Mouse (Mus musculus): ENCODE measurements at regions not wholly inside any gene's neighbourhood (a gene's known extent, or its start where the extent isn't known, plus 50 kb on each side); places are given as distances from the start of the nearest gene placed in this dataset.

DNA sequence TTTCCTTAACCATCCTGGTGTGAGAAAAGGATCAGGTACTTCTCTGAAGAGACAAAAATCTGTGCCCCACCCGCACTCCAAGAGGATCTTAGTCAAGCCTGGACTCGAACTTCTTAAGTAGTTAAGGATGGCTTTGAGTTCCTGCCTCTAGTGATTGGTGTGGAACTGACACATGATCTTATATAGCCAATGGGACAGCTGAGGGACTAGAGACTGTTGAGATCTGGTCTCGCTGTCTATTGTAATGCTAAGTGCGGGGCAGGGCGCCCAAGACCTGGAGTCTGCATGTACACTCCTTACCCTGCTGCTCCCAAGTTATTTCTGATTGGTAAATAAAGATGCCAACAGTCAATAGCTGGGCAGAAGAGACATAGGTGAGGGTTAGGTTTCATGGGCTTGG, 55.3 kb upstream of the Slc30a5 start:
- DNase-seq = no peak

DNA sequence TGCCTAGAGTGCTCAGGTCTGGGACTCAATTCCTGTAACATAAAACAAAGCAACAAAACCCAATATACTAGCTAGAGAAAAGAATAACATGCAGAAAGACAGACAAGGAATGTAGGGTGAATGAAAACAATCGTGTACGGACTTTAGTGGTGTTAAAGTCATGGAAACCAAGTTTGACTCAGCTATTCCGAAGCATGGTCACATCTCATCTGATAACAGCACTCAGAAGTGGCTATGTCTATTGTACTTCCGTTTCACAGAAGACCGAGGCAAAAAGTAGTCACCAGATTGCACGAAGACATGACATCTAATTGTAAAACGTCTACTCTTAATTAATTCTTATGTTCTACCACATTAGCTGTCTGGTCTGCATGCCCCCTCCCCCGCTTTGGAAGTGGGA, 50.5 kb upstream of the Slc30a5 start:
- DNase-seq = no peak

Measured in layer of hippocampus, postnatal 36 days (tissue).